Mouse (Mus musculus): ENCODE data around the gene Snrnp27. TPM values are rescaled to one million over a fixed set of nuclear protein-coding genes. Genes with fewer than 3 reads are reported as not detected.
A peak's percentile ranks its signal among the peaks of the same experiment; 100 is the strongest.

The Snrnp27 gene
- total and polyA plus RNA-seq, 2 experiments from 2014 or later, result 10.3 to 86.6 TPM

DNA sequence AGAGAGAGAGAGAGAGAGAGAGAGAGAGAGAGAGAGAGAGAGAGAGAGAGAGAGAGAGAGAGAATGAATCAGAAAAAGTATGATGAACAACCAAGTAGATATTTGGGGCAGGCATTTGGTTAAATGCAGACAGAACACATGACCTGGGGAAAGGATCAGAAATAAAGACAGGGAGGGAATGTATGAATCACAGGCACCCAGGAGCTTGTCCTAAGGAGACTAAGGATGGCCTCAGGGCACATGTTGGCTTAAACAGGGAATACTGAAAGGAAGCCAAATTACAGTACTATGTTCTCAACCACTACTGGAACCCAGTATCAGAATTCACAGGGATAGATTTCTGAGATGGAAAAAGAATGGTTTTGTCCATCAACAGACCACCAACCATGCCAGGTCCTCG lies 2.6 kb upstream of the Snrnp27 start:
- WGBS, result 64% methylated on average over 1 of the region's 1 CpGs
- Histone ChIP-seq H3K36me3 (replicated peaks; ENCODE audit: control insufficient read depth, insufficient read depth, low read length) (peaks cover 25% of the 10 kb centered on the region), H3K27me3 (ENCODE audit: control insufficient read depth, insufficient read depth, low read length) (no peaks in the 10 kb centered on the region), H3K9me3 (replicated peaks; ENCODE audit: control insufficient read depth, low read length) (no peaks in the 10 kb centered on the region), H3K4me3 (ENCODE audit: low read depth, low read length) (no peak overlapping the region), H3K27ac (ENCODE audit: low read depth) (no peak overlapping the region), H3K4me2 (ENCODE audit: low read depth, low read length) (no peak overlapping the region), H3K4me1 (ENCODE audit: control insufficient read depth, insufficient read depth) (no peaks in the 10 kb centered on the region), H3K9ac (replicated peaks; ENCODE audit: low read depth, low read length) (no peak overlapping the region)
- ATAC-seq (ENCODE audit: insufficient read depth, low read depth), result no peak
- TF ChIP-seq CTCF (IDR thresholded peaks at IDR 0.05; ENCODE audit: low read depth) (no peak), EP300 (IDR thresholded peaks at IDR 0.05; ENCODE audit: low read depth) (no peak)
- no peak for DNase-seq (ENCODE audit: low spot score)

DNA sequence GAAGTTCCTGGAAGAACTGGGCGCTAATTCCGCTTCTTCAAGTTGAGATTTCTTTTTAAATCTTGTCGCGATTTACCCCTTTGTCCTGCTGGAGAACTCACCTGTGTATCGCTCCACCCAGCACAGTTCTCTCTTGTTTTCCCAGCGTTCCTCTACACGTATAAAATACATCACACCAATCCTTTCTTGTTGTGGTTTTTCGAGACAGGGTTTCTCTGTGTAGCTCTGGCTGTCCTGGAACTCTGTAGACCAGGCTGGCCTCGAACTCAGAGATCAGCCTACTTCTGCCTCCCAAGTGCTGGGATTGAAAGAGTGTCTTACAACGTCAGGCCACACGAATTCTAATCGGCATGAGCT lies 311 bp upstream of the Snrnp27 start:
- no peak for ATAC-seq (ENCODE audit: insufficient read depth, low read depth)
- WGBS, result 39% methylated on average over 12 of the region's 12 CpGs

DNA sequence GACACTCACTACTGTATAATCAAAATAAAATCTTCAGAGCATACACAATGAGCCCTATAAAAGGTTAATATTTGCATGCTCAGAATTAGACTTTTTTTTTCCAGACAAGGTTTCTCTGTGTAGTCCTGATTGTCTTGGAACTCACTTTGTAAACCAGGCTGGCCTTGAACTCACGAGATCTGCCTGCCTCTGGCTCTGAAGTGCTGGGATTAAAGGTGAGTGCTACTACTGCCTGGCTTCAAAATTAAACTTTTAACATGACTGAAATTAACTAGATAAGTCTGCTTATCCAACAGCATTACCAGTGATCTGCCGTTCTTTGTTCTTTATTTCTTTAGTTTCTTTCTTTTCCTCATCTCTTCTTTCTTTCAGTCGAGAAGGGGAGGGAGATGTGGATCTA lies 3.0 kb downstream of the Snrnp27 start:
- Histone ChIP-seq H3K4me3 (ENCODE audit: low read depth, low read length) (no peak overlapping the region), H3K9me3 (replicated peaks; ENCODE audit: control insufficient read depth, low read length) (no peaks in the 10 kb centered on the region), H3K4me2 (ENCODE audit: low read depth, low read length) (no peak overlapping the region), H3K4me1 (ENCODE audit: control insufficient read depth, insufficient read depth) (no peaks in the 10 kb centered on the region), H3K27ac (ENCODE audit: low read depth) (no peak overlapping the region), H3K36me3 (replicated peaks; ENCODE audit: control insufficient read depth, insufficient read depth, low read length) (peaks cover 61% of the 10 kb centered on the region), H3K9ac (replicated peaks; ENCODE audit: low read depth, low read length) (no peak overlapping the region), H3K27me3 (ENCODE audit: control insufficient read depth, insufficient read depth, low read length) (no peaks in the 10 kb centered on the region)
- no peak for ATAC-seq (ENCODE audit: insufficient read depth, low read depth)
- no peak for DNase-seq (ENCODE audit: low spot score)
- 90% methylated on average over 3 of the region's 3 CpGs for WGBS
- TF ChIP-seq CTCF (IDR thresholded peaks at IDR 0.05; ENCODE audit: low read depth), result no peak
- TF ChIP-seq EP300 (IDR thresholded peaks at IDR 0.05; ENCODE audit: low read depth), result no peak

More for the DNA sequence above, 311 bp upstream of the Snrnp27 start:
- Histone ChIP-seq H3K4me3 (ENCODE audit: low read depth, low read length) (peak overlapping the region; percentile 94), H3K9ac (replicated peaks; ENCODE audit: low read depth, low read length) (peak overlapping the region; percentile 89), H3K4me1 (ENCODE audit: control insufficient read depth, insufficient read depth) (no peaks in the 10 kb centered on the region), H3K27me3 (ENCODE audit: control insufficient read depth, insufficient read depth, low read length) (no peaks in the 10 kb centered on the region), H3K27ac (ENCODE audit: low read depth) (peak overlapping the region; percentile 75), H3K4me2 (ENCODE audit: low read depth, low read length) (peak overlapping the region; percentile 64), H3K9me3 (replicated peaks; ENCODE audit: control insufficient read depth, low read length) (no peaks in the 10 kb centered on the region), H3K36me3 (replicated peaks; ENCODE audit: control insufficient read depth, insufficient read depth, low read length) (peaks cover 35% of the 10 kb centered on the region)
- no peak for TF ChIP-seq EP300 (IDR thresholded peaks at IDR 0.05; ENCODE audit: low read depth)
- no peak for TF ChIP-seq CTCF (IDR thresholded peaks at IDR 0.05; ENCODE audit: low read depth)
- no peak for DNase-seq (ENCODE audit: low spot score)

DNA sequence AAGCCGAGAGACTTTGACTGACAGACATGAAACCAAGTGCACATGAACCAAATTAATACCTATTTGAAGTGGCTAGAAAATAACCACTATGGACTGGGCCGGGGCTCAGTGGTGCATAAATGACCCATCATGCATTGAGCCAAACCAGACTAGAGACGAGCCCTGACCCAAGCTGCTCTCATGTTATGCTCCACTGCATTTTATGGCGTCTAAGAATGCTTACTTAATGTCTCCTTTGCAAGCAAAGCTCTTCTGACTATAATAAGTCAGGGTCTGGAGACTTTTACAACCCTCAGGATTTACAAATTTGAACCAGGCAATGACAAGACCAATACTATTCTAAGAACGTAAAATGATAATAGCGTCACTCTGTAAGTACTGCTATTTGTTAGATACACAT lies 6.0 kb downstream of the Snrnp27 start:
- Histone ChIP-seq H3K9ac (replicated peaks; ENCODE audit: low read depth, low read length) (no peak overlapping the region), H3K9me3 (replicated peaks; ENCODE audit: control insufficient read depth, low read length) (no peaks in the 10 kb centered on the region), H3K27me3 (ENCODE audit: control insufficient read depth, insufficient read depth, low read length) (no peaks in the 10 kb centered on the region), H3K4me3 (ENCODE audit: low read depth, low read length) (no peak overlapping the region), H3K36me3 (replicated peaks; ENCODE audit: control insufficient read depth, insufficient read depth, low read length) (peaks cover 91% of the 10 kb centered on the region), H3K4me2 (ENCODE audit: low read depth, low read length) (no peak overlapping the region), H3K27ac (ENCODE audit: low read depth) (no peak overlapping the region), H3K4me1 (ENCODE audit: control insufficient read depth, insufficient read depth) (no peaks in the 10 kb centered on the region)
- WGBS, result 94% methylated on average over 6 of the region's 6 CpGs
- TF ChIP-seq CTCF (IDR thresholded peaks at IDR 0.05; ENCODE audit: low read depth) (no peak), EP300 (IDR thresholded peaks at IDR 0.05; ENCODE audit: low read depth) (no peak)
- ATAC-seq (ENCODE audit: insufficient read depth, low read depth) (no peak), DNase-seq (ENCODE audit: low spot score) (no peak)

DNA sequence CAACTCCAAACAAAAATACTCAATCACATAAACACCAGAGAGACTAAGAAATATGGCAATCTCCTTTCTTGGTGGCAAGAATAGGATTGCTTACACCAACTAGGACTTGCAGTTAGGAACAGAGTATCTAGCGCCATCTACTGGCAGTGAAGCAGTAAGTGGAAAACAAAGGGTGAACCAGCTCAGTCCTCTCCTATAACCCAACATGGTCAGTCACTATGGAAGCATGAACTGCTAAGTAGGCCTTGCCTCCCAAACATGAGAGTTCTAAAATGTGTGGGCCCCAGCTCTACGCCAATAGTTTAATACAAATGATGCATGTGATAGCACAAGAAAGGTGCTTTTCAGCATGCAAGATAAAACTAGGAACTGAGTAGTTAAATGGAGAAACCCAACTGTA lies 13.4 kb downstream of the Snrnp27 start:
- 15% methylated on average over 2 of the region's 2 CpGs for WGBS
- Histone ChIP-seq H3K36me3 (replicated peaks; ENCODE audit: control insufficient read depth, insufficient read depth, low read length) (peaks cover 44% of the 10 kb centered on the region), H3K9ac (replicated peaks; ENCODE audit: low read depth, low read length) (no peak overlapping the region), H3K4me3 (ENCODE audit: low read depth, low read length) (no peak overlapping the region), H3K4me1 (ENCODE audit: control insufficient read depth, insufficient read depth) (0 out of 2 replicates have a peak, but pooled peaks cover 9% of the 10 kb centered on the region), H3K27ac (ENCODE audit: low read depth) (no peak overlapping the region), H3K27me3 (ENCODE audit: control insufficient read depth, insufficient read depth, low read length) (no peaks in the 10 kb centered on the region), H3K9me3 (replicated peaks; ENCODE audit: control insufficient read depth, low read length) (no peaks in the 10 kb centered on the region), H3K4me2 (ENCODE audit: low read depth, low read length) (no peak overlapping the region)
- DNase-seq (ENCODE audit: low spot score) (peak; percentile 90), ATAC-seq (ENCODE audit: insufficient read depth, low read depth) (no peak)
- TF ChIP-seq CTCF (IDR thresholded peaks at IDR 0.05; ENCODE audit: low read depth), result peak; percentile 98
- TF ChIP-seq EP300 (IDR thresholded peaks at IDR 0.05; ENCODE audit: low read depth), result no peak

DNA sequence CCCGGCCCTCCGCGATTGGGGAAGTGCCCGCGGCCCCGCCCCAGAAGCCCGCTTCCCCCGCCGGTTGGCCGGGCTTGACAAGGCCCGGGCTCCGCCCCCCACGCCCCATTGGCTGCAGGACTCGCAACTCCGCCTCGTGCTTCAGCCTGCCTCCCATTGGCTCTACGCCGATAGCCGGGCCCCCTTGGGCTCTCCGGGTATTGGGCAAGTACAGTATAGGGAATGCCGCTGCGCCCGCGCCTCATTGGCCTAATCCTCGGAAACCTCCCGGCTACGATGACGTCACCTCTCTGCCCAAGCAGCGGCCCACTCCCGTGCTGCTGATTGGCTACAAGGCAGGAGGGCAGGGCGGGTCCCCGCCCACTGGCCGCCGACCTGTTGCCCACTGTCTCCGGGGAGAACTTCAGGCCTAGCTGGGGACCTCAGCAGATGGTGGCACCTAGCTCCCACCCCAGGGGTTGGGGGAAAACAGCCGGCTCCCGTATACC lies 15.0 kb downstream of the Snrnp27 start:
- DNase-seq (ENCODE audit: low spot score) (peak; percentile 100), ATAC-seq (ENCODE audit: insufficient read depth, low read depth) (peak; percentile 99)
- no peaks in the 10 kb centered on the region for H3K9me3 ChIP-seq (replicated peaks; ENCODE audit: control insufficient read depth, low read length)
- H3K9ac ChIP-seq (replicated peaks; ENCODE audit: low read depth, low read length), result peak overlapping the region; percentile 65
- H3K27ac ChIP-seq (ENCODE audit: low read depth), result peak overlapping the region; percentile 79
- H3K4me2 ChIP-seq (ENCODE audit: low read depth, low read length), result peak overlapping the region; percentile 95
- H3K36me3 ChIP-seq (replicated peaks; ENCODE audit: control insufficient read depth, insufficient read depth, low read length), result peaks cover 33% of the 10 kb centered on the region
- TF ChIP-seq EP300 (IDR thresholded peaks at IDR 0.05; ENCODE audit: low read depth) (peak; percentile 83), CTCF (IDR thresholded peaks at IDR 0.05; ENCODE audit: low read depth) (no peak)
- H3K27me3 ChIP-seq (ENCODE audit: control insufficient read depth, insufficient read depth, low read length), result no peaks in the 10 kb centered on the region
- WGBS, result under 1% methylated on average over 37 of the region's 37 CpGs
- 0 out of 2 replicates have a peak, but pooled peaks cover 9% of the 10 kb centered on the region for H3K4me1 ChIP-seq (ENCODE audit: control insufficient read depth, insufficient read depth)
- peak overlapping the region; percentile 89 for H3K4me3 ChIP-seq (ENCODE audit: low read depth, low read length)

Data from heart, postnatal 0 days (tissue).